Mouse (Mus musculus): ENCODE data around the gene Sirt7.

Sirt7 gene

GRCm38 (mm10) chr11:120625152-120625775, at the start of gene Sirt7:
Gene Sirt7, minus strand, starts transcription at chr11:120625240.
- DNase-seq (ENCODE audit: low spot score in 2 of 2): no peak

DNA sequence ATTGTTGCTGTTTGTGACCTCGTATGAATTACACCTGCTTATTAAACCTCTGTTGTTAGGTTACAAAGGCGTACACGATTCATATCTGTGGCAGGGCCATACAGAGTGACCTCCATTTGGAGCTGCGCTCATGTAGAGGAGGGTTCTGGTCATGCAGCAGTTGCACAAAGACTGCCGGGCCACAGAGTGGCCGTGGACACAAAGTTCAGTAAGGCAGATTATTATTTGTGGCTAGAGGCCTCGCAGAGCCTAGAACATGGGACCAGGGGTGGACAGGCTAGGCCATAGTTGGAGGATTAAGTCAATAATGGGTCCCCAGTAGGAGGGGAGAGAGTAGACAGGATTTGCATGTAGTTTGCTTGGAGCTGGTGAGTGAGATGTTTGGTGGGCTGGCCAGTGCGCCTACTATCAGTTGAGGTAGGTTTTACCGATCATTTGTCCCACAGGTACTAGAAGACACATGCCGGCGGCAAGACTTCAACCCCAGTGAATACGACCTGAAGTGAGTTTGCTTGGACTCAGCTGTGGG, 48.6 kb upstream of the Sirt7 start:
- no peak for DNase-seq (ENCODE audit: low spot score in 2 of 2)

DNA sequence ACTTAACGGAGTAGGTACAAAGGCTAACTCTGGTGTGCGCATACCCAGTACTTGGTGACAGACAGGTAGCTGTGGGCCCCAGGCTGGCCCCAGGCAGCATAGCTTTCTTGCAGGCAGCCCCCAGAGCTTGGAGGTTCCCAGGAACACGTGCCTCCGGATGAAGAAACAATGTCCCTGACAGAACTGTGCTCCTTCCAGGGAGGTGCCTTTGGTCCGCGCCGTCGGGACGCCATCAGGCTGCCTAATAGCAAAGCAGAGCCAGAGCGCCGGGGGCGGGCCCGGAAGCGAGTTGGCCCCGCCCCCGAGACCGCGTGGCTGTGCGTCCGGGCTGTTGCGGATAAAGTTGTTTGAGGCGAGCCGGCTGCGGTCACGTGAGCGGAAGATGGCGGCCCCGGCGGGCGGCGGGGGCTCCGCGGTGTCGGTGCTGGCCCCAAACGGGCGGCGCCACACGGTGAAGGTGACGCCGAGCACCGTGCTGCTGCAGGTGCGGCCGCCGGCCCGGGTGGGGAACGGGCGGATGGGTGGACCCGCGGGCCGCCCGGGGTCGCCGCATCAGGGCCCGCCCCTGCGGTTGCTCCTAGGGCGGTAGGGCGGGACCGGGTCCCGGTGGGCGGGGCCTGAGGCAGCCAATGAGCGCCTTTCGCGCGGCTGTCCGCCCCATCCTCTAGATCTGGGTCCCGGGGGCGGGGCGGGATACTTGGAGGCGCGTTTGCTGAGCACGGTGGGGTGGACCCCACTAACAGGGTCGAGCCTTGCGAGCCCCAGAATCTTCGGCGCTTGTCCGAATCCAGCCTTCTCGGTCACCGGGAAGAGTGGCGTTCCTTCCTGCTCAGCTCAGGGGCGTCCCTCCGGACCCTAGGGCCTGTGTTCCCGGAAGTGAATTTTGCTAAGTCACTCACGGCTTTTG, 47.9 kb upstream of the Sirt7 start, which contains the start of gene Aspscr1:
TSS of gene Aspscr1 (plus strand) at position 287 of the 907 bp plus-strand sequence.
- peak; percentile 91 to 92 for DNase-seq (ENCODE audit: low spot score in 2 of 2)

GRCm38 (mm10) chr11:120666617-120667016, 41.6 kb upstream of the Sirt7 start:
- no peak for DNase-seq (ENCODE audit: low spot score in 2 of 2)

- no peak for DNase-seq (ENCODE audit: low spot score in 2 of 2)
These were observed 40.4 kb upstream of the Sirt7 start for GRCm38 (mm10) chr11:120665406-120665805.

GRCm38 (mm10) chr11:120663714-120664113, 38.7 kb upstream of the Sirt7 start:
- DNase-seq (ENCODE audit: low spot score in 2 of 2): no peak

GRCm38 (mm10) chr11:120662759-120663158, 37.7 kb upstream of the Sirt7 start:
- DNase-seq (ENCODE audit: low spot score in 2 of 2): no peak

DNA sequence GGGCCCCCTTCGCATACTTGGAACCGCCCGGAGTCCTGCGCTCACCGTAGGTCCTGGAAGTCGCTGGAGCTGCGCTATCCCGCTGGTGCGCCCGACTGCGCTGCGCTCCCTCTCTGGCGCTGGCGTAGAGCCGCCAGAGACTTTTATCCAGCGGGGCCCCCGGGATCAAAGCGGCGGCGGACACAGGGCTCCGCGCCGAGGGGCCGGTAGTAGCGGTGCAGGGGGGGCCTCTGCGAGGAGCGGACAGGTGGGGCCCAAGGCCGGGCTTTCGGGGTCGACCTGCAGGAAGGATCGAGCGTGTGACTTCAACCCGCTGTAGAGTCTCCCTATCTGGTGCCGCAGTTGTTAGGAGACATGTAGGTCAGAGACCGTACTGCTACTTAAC, 36.0 kb upstream of the Sirt7 start, which contains the start of gene Notum:
TSS of gene Notum (minus strand) at position 100 of the 385 bp plus-strand sequence.
- DNase-seq (ENCODE audit: low spot score in 2 of 2): no peak

DNA sequence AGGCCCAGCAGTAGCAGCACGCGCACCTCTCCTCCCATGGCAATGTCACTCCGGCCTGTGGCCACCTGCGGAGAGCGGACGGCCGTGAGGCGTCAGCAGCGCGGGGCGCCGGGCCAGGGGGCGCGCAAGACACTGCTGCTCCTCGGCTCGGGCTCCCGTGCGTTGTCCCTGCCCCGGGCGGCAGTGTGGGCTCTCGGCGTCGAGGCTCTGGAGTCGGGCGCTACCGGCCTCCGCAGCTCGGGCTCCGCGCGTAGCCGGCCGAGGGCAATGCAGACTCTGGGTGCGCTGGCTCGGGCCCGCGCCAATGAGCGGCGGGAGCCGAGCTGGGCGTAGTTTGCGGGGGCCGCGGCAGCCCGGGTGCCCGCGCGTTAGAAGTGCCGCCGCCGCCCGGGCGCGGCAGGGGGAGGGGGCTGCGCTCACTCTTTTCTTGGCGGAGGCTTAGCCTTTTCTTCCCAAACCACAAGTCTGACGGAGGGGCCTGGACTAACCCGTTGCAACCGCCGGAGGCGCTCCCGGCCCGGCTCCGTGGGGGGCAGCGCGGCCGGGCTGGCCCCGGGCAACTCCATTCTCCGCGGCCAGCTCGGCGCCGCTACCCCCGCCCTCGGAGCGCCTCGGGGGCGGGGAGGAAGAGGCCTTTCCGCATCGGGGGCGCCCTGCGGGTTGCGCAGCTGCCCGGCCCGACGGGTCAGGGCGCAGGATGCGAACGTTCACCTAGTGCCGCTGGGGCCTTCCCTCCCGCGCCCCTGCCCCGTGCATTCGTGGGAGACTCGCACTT, 35.4 kb upstream of the Sirt7 start:
- DNase-seq (ENCODE audit: low spot score in 2 of 2): peak in 1 of 2 experiments; percentile 39

DNA sequence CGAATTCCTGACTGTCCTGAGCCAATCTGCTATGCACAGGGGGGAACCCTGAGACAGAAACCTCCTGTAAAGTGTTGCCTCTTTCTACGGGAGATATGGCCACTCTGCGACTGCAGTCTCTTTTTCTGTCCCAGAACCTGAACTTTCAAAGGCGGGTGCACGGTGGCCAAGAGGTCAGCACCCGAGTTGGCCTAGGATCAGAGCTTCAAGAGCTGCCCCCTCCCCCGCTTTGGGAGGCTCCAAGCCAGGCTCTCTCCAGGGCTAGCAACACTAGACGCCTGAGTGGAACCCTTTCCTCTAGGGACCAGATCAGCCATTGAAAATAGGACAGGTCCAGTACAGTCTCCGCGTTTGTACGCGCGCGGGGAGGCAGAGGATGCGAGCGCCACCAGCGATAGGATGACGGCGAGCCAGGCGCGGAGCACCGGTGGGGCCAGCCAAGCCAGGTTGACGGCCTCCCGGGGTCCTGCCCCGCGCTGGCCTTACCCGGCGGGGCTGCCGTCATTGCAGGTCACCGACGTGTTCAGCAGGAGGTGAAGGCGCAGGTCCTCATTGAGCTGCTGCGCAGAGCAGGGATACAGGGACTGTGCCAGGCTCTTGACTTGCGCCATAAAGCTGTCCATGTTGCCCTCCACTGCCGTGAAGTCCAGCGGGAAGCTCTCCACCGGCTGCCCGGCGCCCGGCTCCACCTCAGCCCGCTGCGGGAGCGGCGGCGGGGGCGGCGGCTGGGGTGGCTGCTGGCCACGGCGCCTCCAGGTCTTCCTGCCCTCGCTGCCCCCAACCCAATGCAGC, 34.7 kb upstream of the Sirt7 start:
- DNase-seq (ENCODE audit: low spot score in 2 of 2): peak in 1 of 2 experiments; percentile 36

- peak; percentile 65 to 82 for DNase-seq (ENCODE audit: low spot score in 2 of 2)
These were observed 33.9 kb upstream of the Sirt7 start for GRCm38 (mm10) chr11:120658876-120659410.

- DNase-seq (ENCODE audit: low spot score in 2 of 2): no peak
These were observed 32.3 kb upstream of the Sirt7 start for GRCm38 (mm10) chr11:120657301-120657700.

GRCm38 (mm10) chr11:120654741-120655140, 29.7 kb upstream of the Sirt7 start:
- no peak for DNase-seq (ENCODE audit: low spot score in 2 of 2)

GRCm38 (mm10) chr11:120651872-120652271, 26.8 kb upstream of the Sirt7 start:
- DNase-seq (ENCODE audit: low spot score in 2 of 2): no peak

GRCm38 (mm10) chr11:120648001-120648476, 23.0 kb upstream of the Sirt7 start, which contains the start of gene Myadml2:
Gene Myadml2, minus strand, starts transcription at chr11:120648158.
- no peak for DNase-seq (ENCODE audit: low spot score in 2 of 2)

DNA sequence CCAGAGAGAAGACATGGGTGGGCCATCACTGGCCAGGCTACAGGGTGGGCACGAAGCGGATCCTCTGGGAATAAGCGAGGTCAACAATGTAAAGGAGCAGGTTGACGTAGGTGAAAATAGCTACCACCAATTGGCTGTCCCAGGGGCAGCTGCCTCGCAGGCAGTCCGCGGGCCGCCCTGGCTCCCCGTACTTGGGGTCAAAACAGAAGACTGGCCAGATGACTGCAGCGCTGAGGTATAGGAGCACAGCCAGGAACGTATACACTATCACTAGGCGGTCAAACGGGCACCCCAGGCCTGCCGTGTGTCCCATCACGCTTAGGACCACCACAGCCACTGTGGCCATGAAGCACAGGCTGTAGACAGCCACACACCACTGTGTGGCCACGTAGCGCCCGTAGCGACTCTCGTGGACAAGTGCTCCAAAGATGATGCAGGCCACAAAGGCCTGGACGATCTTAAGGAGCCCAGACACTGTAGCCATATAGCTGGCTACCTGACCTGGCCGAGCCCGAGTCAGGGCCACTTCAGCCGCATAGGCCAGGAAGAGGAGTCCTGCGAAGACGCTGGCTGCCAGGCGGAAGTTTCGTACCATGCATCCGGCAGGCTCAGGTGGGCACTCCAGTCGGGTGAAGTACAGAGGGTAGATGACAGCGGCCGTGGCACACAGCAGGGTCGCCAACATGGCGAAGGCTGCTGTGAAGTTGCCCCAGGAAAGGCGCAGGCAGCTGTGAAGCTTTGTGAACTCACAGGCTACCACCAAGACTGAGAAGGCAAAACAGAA, 22.2 kb upstream of the Sirt7 start:
- no peak for DNase-seq (ENCODE audit: low spot score in 2 of 2)

- DNase-seq (ENCODE audit: low spot score in 2 of 2): peak; percentile 90
These were observed 18.6 kb upstream of the Sirt7 start, which contains the start of gene Pycr1 for GRCm38 (mm10) chr11:120643601-120643987. Gene Pycr1, minus strand, starts transcription at chr11:120643769.

DNA sequence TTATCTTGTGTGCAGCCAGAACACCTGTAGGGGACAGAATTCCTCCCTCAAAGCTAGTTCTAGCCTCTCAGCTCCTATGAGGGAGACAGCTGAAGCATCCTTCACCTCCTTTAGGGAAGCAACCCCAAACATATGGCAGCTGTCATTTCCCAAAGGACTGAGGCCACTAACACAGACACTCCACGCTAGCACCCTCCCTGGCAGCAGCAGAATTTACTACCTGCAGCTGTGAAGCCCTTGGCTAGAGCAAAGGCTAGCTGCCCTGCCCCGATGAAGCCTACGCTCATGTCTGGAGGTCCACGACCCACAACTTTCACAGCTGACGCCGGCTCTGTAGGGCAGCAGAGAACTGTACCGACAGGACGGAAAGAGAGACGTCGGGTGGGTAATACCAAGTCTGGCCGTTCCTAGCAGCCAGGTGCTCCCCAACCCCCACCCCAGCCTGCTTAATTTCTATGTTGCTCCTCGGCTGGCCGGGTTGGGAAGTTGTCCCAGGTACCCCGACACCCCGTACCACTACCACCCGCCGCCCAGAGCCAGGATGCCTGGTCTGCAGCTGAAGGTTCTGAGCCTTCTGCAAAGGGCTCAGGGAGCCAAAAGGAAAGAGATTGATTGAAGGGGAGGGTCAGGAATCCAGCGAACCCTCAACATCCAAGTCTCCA, 18.0 kb upstream of the Sirt7 start:
- no peak for DNase-seq (ENCODE audit: low spot score in 2 of 2)

DNA sequence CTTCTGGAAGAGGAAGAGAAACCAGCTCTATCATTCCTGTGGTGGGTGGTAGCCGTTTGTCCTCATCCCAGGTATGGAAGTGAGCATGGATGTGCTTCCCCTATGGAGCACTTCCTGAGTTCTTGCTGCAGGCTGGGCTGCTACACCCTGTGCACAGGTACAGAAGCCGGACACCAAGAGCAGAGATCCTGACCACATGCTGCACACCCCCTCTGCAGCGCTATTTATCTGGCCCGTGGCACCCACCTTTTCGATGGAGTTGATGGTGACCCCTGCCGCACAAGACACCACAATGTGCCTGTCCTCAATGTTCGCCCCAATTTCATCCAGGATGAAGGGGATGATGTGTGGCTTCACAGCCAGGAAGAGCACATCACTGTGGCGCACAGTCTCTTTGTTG, 16.8 kb upstream of the Sirt7 start:
- no peak for DNase-seq (ENCODE audit: low spot score in 2 of 2)

Measured in urinary bladder, adult 18-20 months (tissue).